Mouse (Mus musculus) frontal cortex, postnatal 10 days (tissue): ENCODE data around the gene Phkb.
A peak's percentile ranks its signal among the peaks of the same experiment; 100 is the strongest.

Source experiments
- DNase-seq, 2 experiments: peaks; one replicate each; pipeline ENCODE4 v3.0.0; 2022; ENCODE audit warnings: low spot score in 2 of 2, mixed read lengths in 1 of 2

Gene Phkb

GRCm38 (mm10) chr8:85937343-85937742 is 96.6 kb downstream of the Phkb start:
- DNase-seq: no peak

GRCm38 (mm10) chr8:85944820-85945219 is 104.1 kb downstream of the Phkb start:
- DNase-seq: no peak

GRCm38 (mm10) chr8:85958391-85958790 is 117.6 kb downstream of the Phkb start:
- DNase-seq: no peak

GRCm38 (mm10) chr8:85959880-85960279 is 119.1 kb downstream of the Phkb start:
- no peak for DNase-seq

- DNase-seq: no peak
Measured at GRCm38 (mm10) chr8:85977588-85978077, 136.9 kb downstream of the Phkb start.

- DNase-seq: no peak
Measured at GRCm38 (mm10) chr8:85992911-85993310, 152.2 kb downstream of the Phkb start.

GRCm38 (mm10) chr8:85993661-85994060 is 152.9 kb downstream of the Phkb start:
- no peak for DNase-seq

- no peak for DNase-seq
Measured at GRCm38 (mm10) chr8:85995971-85996370, 155.2 kb downstream of the Phkb start.

- DNase-seq: no peak
Measured at GRCm38 (mm10) chr8:86006485-86006884, 165.7 kb downstream of the Phkb start.

- no peak for DNase-seq
Measured at GRCm38 (mm10) chr8:86016806-86017205, 176.0 kb downstream of the Phkb start.

GRCm38 (mm10) chr8:86028646-86029312 is 188.0 kb downstream of the Phkb start:
- peak; percentile 19 to 46 for DNase-seq

- no peak for DNase-seq
Measured at GRCm38 (mm10) chr8:86029451-86029850, 188.7 kb downstream of the Phkb start.

GRCm38 (mm10) chr8:86034662-86035365 is 194.1 kb downstream of the Phkb start:
- no peak for DNase-seq

- DNase-seq: no peak
Measured at GRCm38 (mm10) chr8:86035371-86035770, 194.6 kb downstream of the Phkb start.

GRCm38 (mm10) chr8:86038462-86038861 is 197.7 kb downstream of the Phkb start:
- no peak for DNase-seq

GRCm38 (mm10) chr8:86042049-86042448 is 201.3 kb downstream of the Phkb start:
- DNase-seq: no peak

- no peak for DNase-seq
Measured at GRCm38 (mm10) chr8:86050882-86051281, 210.1 kb downstream of the Phkb start.

- no peak for DNase-seq
Measured at GRCm38 (mm10) chr8:86052003-86052402, 211.2 kb downstream of the Phkb start.

- no peak for DNase-seq
Measured at GRCm38 (mm10) chr8:86058618-86059017, 217.9 kb downstream of the Phkb start.

- DNase-seq: no peak
Measured at GRCm38 (mm10) chr8:86059130-86059529, 218.4 kb downstream of the Phkb start.

GRCm38 (mm10) chr8:86063411-86063810 is 222.7 kb downstream of the Phkb start:
- no peak for DNase-seq

GRCm38 (mm10) chr8:86079433-86079832 is 238.7 kb downstream of the Phkb start:
- DNase-seq: no peak

GRCm38 (mm10) chr8:86083346-86083745 is 242.6 kb downstream of the Phkb start:
- DNase-seq: no peak
